Mouse (Mus musculus) adrenal gland, postnatal 36 days (tissue): Measurements from ENCODE around the gene Cox4i1. TPM values are rescaled to one million over a fixed set of nuclear protein-coding genes. Genes with fewer than 3 reads are reported as not detected.

Source experiments
- DNase-seq, 2 experiments: peaks; one replicate each; pipeline ENCODE4 v3.0.0; 2021; ENCODE audit warnings: mixed read lengths in 1 of 2
- long read RNA-seq, 2 experiments: library from polyadenylated mRNA; stranded (forward); transcript quantifications; one replicate each; pipeline ENCODE4 v2.0.0; 2021; ENCODE audit warnings: borderline sequencing depth in 2 of 2
- total RNA-seq, 2 experiments: library from RNA; stranded (reverse); gene quantifications; 2 replicates each; pipeline ENCODE4 v1.2.3; 2021

Gene Cox4i1
- total RNA-seq, result 1,000 to 10,000 TPM; 1,531 to 1,538 TPM
- long read RNA-seq, experiment 1, transcript Cox4i1-203 (2 exons, 438 nt), result minor isoform, 11 of 2,898 reads
- long read RNA-seq, experiment 1, transcript Cox4i1-204 (3 exons, 578 nt), result minor isoform, 1,267 of 2,898 reads
- long read RNA-seq, experiment 1, transcript Cox4i1-201 (5 exons, 745 nt), result major isoform, 1,504 of 2,898 reads
- long read RNA-seq, experiment 1, transcript Cox4i1-205 (5 exons, 765 nt), result minor isoform, 26 of 2,898 reads
- long read RNA-seq, experiment 1, partial matches to known transcripts, result 54 of 2,898 reads
- long read RNA-seq, experiment 1, other reads (novel, unspliced or antisense), result 34 of 2,898 reads
- long read RNA-seq, experiment 2, transcript Cox4i1-204 (3 exons, 578 nt), result major isoform, 869 of 1,745 reads
- long read RNA-seq, experiment 2, transcript Cox4i1-201 (5 exons, 745 nt), result minor isoform, 791 of 1,745 reads
- long read RNA-seq, experiment 2, transcript Cox4i1-205 (5 exons, 765 nt), result minor isoform, 19 of 1,745 reads
- long read RNA-seq, experiment 2, transcript Cox4i1-203 (2 exons, 438 nt), result minor isoform, 10 of 1,745 reads
- long read RNA-seq, experiment 2, partial matches to known transcripts, result 33 of 1,745 reads
- long read RNA-seq, experiment 2, other reads (novel, unspliced or antisense), result 23 of 1,745 reads

DNA sequence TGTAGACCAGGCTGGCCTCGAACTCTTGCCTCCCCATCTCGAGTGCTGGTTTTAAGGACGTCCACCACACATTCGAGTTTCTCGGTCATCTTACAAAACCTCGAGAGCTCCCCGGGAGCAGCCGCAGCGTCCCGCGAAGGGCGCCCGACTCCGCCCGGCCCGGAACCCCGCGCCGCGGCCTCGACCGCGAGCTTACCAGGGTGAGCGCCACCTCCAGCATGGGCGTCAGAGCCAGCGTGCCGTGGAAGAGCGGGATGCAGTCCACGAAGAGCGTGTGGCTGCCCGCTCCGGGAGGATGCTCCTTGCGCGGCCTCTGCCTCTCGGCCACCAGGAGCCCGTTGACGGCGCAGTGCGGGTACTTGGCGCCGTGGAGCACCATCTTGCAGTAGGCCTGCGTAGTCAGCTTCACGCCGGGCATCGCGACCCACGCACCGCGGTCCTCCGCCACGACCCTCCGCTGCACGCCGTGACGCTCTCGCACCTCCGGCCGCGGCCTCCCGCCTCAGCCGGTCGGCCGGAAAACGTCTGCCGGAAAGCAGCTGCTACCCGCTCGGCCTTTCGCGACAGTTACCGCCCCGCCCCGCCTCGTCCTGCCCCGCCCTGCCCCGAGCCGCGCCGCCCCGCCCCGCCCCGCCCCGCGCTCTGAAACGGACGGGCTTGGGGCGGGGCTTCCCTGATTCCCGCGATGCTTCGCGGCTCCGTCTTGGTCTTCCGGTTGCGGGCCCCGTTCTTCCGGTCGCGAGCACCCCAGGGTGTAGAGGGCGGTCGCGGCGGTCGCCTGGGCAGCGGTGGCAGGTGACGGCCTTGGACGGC is at the start of gene Cox4i1, which contains the start of gene Gm27021:
Gene Cox4i1, plus strand, starts transcription at position 662 of the 813 bp plus-strand sequence.
Gene Gm27021, minus strand, starts transcription at position 519 of the 813 bp plus-strand sequence.
- peak; percentile 94 to 97 for DNase-seq

DNA sequence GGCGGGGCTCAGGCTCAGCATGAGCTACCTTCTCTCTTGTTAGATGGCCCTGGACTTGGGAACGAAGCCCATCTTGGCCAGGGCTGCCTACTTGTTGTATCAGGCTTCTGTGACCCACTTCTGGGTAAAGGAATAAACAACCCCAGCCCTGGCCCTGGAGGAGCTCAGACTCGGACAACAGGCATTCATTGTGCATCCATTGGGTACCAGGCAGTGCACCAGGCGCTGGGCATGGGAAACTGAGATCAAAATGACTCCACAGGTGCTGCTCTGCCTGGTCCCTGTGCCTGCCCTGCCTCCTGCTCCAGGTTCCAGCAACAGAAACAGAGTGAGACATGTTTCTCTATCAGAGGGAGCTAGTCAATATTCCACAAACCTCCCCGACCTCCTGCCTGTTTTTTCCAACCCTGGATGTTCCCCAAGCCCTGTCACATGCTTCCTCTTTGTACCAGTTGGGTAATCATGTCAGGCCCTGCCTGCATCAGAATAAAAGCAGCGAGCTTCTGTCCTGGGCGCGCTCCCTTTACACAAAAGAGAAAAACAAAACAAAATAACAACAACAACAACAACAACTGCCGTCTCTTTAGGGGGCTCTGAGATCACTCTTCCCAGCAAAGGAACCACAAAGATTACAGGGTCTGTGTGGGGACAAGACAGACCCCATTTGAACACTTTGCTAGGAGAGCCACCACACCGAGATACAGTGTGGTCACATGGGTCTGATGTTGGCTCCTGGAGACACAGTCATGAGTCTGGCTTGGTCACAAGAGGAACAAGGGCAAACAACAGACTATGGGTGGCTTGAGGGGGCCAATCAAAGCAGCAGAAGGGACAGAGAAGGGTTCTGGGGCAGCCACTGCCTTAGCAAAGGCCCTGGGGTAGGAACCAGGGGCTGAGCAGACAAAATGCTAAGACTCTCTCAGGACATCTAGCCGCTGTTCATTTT is 48.5 kb upstream of the Cox4i1 start:
- no peak for DNase-seq

DNA sequence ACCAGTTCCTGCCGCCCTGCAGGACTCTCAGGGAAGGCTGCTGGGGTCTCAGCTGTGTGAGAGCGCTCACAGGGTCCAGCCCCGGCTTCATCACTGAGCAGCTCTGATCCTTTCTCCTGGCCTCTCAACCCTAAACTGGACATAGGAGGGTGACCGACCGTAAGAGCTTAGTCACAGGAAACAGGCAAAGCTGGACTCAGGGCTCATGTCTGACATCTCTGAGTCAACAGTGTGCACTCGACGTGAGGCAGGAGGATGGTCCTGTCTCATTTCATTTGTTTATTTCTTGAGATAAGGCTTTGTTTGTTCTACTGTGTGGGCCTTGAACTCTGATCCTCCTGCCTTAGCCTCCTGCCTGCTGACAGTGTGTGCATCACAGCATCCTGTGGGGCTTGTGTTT is 47.6 kb upstream of the Cox4i1 start:
- DNase-seq, result no peak

DNA sequence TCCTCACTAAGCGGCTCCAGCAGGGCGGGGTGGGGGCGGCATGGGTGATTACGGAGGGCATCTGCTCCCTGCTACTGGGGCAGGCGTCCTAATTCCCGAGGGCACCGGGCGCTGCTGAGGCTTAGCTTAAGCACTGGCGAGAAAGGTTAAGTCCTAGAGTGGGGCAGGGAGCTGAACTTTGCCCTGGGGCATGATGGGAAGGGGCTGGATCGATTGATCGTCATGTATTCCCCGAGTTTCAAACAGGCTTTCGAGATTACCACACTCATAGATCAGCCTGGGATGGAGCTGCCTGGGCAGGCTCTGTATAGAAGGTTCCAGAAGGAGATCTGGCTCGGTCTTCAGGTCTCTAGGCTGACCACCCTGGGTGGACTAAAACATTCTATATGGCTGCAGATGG is 45.9 kb upstream of the Cox4i1 start:
- DNase-seq, result no peak

DNA sequence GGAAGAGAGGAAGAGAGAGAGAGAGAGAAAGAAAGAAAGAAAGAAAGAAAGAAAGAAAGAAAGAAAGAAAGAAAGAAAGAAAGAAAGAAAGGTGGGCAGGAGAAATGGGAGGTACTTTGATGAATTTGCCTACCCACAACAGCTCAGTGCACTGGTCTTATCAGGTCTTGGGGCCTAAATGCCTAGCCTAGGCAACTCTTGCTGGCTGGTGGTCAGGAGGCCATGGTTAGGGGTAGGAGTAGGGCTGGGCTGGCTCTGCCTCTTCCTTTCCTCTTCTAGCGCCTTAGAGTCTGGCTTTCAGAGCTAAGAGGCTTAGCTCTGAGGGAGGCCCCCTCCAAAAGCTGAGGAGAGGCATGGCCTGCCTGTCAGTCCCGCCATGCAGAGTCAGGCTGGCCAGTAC is 44.4 kb upstream of the Cox4i1 start:
- no peak for DNase-seq

DNA sequence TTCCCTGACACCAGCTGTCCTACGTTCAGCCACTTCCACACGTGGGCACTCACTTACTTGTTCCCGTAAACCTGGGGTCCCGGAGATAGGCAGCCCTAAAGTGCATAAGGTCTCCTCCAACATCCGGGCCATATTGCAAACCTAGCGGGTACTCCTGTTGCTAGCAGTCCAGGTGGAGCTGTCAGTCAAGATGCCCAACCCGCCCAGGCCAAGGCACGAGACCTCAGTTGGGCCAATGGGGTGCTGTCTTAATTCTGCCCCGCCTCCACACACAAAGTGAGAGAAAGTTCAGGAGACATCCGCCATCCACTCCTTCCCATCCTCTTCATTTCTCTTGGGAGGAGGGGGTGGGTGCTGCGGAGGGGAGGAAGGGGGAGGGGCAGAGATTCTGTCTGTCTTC is 41.6 kb upstream of the Cox4i1 start:
- DNase-seq, result no peak

DNA sequence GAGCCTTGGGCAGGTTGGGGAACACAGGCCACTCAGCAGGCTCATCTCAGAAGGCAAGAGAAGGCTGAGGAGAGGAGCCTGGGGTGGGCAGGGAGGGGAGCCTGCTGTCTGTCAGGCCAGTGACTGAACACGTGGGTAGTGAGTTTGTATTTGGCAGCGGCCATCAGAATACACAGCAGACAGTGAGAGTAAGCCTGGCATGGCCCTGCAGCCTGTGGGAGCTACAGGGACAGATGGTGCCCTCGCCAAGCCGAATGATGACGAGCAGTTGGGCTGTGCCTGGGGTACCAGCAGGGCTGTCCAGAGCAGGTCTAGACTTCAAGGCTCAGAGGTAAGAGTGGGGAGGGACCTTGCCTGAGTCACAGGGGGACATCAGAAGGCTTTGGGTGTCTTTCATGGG is 40.7 kb upstream of the Cox4i1 start:
- DNase-seq, result no peak

DNA sequence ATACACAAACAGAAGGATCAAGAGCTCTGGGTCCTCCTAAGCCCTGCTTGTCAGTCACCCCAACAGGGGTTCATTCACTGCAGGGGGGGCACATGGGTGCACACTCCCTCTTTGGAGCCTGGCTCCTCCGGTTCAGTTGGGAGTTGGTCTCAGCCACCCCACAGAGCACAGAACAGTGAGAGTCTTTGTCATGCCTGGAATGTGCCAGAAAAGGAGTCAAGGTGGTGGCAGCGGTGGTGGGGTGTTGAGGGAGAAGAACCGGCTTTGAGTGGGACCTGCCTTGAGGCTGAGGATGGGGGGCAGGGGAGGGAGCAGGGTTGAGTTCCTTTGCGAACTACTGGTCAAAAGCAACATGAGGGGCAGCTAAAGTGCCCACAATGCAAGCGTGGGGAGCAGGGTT is 38.0 kb upstream of the Cox4i1 start:
- no peak for DNase-seq

DNA sequence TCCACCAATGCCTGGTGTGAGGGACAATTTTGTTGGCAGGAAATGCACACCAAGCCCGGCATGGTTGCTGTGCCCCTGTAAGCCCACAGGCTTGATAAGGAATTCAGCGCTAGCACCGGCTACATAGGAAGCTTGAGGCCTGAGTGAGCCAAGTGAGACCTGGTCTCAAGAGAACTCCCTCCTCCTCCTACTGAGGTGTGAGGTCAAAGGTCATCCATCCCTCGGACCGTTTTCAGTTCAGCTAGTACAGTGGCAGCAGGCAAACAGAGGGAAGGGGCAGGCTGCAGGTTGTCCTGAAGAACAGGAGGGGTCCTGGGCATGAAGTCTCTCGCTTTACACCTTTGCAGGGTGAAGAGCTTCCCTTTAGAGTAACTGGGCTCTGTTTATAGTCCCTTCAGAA is 37.2 kb upstream of the Cox4i1 start:
- DNase-seq, result no peak

DNA sequence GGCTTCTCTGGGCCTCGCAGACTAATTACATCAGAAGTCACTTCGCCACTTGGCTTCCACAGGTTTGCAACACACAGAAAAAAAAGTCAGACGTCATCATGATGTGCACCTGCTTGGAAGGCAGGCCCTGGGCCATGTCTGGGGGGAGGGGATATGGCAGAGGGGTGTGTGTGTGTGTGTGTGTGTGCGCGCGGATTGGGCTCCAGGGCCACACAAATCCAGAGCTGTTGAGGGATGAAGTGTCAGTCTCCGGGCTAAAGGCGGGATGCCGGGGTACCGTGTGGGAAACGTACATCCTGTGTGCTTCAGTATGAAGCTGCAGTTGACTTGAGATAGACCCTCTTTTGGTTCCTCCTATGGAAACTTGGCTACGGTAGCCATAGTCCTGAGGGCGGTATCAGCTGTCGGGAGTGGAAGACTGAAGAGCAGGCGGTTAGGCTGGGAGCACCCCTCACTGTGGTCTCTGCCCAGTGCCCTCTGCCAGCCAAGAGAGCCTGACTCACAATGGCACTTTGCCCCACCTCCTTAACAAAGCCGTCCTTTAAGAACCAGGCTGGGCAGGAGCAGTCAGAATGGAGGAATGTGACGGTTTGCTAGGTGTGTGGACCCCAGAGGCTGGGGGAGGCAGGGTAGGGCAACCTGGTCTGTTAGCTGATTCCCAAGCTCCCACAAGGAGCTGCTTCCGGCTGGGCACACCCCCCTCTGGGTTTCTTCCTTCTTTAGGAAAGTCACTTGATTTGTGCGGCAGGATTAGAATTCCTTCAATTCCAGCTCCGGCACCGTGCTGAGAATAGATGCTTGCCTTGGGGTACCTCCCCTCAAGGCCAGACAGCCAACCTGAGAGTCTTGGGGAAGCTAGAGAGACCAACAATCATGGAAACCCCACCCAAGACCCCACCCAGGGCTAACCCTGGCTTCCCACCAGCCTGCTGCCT is 36.3 kb upstream of the Cox4i1 start:
- no peak for DNase-seq

DNA sequence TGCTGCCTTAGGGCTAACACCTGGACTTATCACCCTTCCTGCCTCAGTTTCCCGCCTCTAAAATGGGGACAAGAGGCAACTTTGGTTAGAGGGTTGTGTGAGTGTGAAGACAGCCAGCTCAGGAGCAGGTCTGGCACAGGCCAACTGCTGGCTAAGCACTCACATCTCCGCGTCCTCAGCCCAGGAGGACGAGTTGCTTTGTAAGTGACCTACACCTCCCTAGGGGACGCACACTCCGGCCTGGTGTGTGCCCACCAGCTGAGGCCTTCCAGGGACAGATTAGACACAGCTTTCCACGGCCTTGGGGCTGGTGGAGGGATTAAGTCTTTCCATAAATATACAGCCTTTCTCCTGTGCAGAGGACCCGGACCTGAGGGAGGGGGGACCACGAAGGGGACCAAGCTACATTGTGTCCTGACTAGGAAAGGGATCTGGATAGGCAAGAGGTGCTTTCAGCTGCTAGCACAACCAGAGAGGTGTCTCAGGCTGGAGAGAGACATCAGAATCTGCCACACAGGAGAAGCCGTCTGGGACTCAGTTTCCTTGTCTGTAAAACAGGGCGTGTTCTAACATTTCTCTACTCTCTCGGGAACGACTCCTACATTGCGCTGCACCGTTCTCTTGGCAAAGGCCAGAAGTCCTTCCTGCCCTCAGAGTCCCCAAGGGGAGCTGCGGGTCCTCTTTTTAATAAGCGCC is 34.9 kb upstream of the Cox4i1 start:
- DNase-seq, result no peak

DNA sequence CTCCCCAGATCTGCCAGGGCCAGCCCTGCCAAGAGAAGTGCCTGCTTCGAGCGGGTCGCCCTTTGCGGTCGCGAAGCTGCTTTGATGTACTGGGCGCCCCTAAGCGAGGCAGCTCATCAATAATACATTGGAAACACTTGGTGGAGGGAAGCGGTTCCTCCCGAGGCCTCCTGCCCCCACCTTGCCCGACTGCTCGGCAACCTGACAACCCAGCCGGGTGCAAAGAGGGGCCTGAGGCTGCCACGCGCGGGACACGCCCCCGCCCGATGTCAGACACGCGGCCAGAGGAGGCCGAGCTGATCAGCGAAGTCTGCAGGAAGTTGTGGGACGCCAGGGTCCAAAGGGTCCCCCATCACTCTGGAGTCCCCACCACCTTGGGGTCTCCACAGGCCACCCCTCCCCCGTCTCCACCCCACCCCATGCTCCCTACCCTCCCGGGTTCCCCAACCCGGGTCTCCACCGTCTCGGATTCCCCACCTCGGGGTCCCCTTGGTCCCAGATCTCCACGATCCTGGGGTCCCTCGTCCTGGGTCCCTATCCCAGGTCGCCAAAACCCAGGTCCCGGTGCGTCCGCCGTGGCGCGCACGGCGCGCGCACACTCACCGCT is 34.3 kb upstream of the Cox4i1 start:
- peak; percentile 32 to 59 for DNase-seq

DNA sequence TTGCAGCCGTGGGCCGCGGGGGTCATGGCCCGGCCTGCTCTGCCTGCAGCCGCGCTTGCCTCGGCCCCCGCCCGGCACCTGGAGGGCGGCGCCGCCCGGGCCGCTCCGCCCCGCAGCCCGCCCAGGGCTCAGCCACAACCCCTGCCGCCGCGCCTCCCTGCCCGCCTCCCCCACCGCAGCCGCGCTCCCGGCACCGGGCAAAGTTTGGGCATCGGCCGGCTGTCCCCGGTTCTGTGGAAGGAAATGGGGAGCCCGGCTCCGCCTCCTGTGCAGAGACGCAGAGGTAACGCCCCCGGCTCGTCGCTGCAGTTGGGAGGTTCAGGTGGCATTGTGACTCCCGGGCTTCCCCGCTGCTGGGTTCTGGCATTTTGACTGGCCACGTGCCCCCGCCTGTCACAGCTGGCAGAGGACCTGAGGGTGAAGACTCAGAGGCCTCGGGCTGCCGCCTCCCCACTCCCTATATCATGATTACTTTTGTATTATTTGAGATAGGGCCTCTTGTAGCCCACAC is 33.6 kb upstream of the Cox4i1 start:
- DNase-seq, result peak; percentile 80 to 88

DNA sequence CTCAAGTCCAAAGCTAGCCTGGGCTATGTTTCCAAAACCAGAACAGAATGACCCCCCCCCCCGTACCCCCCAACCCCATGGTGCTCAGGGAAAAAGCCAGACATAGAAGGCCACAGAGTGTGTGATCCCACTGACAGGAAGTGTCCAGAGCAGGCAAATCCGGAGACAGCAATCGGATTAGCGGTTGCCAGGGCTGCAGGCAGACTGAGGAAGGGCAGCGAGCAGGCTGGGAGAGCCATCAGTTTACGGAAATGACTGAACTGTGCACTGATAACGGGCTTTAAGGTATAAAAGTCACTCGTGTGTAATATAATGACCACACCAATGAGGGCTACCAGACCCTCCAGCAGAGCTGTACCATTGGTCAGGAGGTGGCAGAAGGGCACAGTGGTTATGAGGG is 26.8 kb upstream of the Cox4i1 start:
- no peak for DNase-seq

DNA sequence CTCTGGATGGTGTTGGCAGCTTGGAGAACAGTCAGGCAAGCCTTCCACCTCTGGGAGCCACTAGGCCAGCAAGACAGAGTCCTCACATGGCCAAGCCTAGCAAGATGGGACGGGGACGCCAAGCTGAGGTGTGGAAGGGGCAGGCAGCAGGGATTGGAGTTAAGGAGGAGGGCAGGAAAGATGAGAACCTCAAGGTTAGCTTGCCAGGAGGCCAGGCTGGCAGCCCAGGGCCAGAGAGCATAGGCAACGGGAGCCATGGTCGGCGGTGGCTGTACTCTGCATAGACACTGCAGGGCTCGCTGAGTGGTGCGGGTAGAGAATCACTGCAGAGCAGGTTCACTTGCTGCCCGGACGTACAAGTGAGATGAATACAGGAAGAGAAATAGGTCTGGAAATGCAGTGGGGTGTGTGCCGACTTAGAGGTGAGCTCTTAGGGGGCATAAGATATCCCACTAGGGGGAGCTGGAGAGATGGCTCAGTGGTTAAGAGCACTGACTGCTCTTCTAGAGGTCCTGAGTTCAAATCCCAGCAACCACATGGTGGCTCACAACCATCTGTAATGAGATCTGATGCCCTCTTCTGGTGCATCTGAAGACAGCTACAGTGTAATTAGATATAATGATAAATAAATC is 25.9 kb upstream of the Cox4i1 start:
- no peak for DNase-seq

DNA sequence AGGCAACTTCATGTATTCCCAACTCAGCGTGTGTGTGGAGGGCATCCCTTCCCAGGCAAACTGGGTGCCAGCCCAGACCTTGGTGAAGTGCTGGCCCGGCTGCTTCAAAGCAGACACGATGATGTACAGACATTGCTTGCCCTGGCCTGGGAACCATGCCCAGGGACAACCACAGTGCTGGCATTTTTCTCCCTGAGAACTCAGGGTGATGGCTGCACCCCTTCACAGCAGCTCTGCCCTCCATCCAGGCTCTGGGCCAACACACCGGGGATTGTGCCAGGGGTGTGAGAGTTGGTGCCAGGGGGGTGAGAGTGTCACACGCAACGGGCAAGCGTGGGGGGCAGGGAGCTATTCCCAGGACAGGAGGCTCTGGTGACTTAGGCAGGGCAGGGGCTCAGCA is 23.4 kb upstream of the Cox4i1 start:
- peak; percentile 87 to 89 for DNase-seq

DNA sequence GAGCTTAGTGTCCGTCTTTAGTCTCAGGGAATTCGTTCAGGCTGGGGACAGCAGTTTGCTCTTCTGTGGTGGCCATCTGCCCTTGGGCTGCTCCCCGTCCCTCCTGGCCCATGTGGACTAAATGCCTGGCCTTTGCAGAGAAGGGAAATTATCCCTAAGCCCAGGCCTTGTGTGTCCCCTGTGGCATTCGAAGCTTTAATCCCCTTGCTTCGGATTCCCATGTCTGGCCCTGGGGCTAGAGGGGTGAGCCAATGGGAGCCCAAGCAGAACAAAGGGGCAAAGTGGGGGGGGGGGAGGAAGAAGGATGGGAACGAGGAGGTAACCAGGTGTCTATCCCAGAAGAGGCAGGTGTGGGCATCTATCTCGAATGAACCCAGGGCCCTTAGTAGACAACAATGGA is 20.5 kb upstream of the Cox4i1 start, which contains the start of gene 1190005I06Rik:
Gene 1190005I06Rik, minus strand, starts transcription at position 101 of the 400 bp plus-strand sequence.
- DNase-seq, result no peak

DNA sequence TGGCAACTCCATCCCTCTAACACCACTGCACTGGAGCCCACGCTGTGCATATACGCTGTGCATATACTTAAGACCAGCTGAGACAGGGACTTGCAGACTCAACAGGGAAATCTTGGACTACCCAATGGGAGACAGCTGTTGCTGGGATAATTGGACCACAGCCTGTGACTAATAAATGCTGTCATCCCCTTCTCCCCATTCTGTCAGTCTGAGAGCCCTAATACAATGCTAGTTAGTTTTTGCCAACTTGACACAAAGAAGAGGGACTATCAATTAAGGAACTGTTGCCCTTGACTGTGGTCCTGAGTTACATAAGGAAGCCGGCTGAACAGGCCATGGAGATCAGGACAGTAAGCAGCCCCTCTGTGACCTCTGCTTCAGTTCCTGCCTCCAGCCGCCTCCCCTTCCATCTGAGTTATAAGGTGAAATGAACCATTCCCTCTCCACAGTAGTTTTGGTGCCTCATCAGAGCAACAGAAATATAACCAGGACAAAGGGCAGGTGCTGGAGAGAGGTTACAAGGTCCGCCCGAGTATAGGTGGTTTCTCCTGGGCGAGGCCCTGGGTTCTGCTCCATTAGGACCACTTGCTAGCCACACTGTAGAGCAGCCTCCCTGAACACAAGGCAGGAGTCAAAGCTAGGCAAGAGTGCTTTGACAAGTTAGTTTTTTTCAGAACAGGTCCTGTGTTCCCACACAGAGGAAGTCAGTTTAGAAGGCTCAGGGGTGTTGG is 11.5 kb upstream of the Cox4i1 start:
- no peak for DNase-seq
